Mouse (Mus musculus) hindbrain, embryonic 10.5 days (tissue): ENCODE results near the gene Smyd1. TPM values are rescaled to one million over a fixed set of nuclear protein-coding genes. Genes with fewer than 3 reads are reported as not detected.
"Not testable (repeated sequence)": the region's sequence is repeated elsewhere in the genome, so short reads cannot be mapped to it uniquely, and the experiment has no call there.

ENCODE experiments used
- DNase-seq: peaks from one replicate; pipeline ENCODE4 v3.0.0-alpha.2; 2017; ENCODE audit warnings: low spot score
- H3K27ac ChIP-seq: fragments of 300-500 bp; sonication (generic); 2 replicates; pipeline ENCODE4 v1.5.1; 2016; ENCODE audit warnings: mild to moderate bottlenecking, moderate library complexity
- H3K27me3 ChIP-seq: fragments of 300-500 bp; sonication (generic); 2 replicates; pipeline ENCODE4 v1.6.1; 2016; ENCODE audit warnings: mild to moderate bottlenecking; ENCODE audit not compliant: poor library complexity, insufficient read depth, severe bottlenecking
- H3K36me3 ChIP-seq: fragments of 300-500 bp; sonication (generic); 2 replicates; pipeline ENCODE4 v1.6.1; 2016; ENCODE audit warnings: mild to moderate bottlenecking, moderate library complexity
- H3K4me1 ChIP-seq: fragments of 300-500 bp; sonication (generic); replicated peaks from 2 replicates; pipeline ENCODE4 v1.6.1; 2016; ENCODE audit warnings: mild to moderate bottlenecking
- H3K4me3 ChIP-seq: fragments of 300-500 bp; sonication (generic); 2 replicates; pipeline ENCODE4 v1.5.1; 2016; ENCODE audit warnings: mild to moderate bottlenecking, moderate library complexity
- H3K9me3 ChIP-seq: fragments of 300-500 bp; sonication (generic); 2 replicates; pipeline ENCODE4 v1.6.1; 2016; ENCODE audit warnings: mild to moderate bottlenecking, moderate library complexity
- WGBS: fragments of 180-500 bp; shearing (Covaris S2); methylation state at CpG from one replicate; pipeline ENCODE4 v1.1.7; 2016; 5-methylcytosine and 5-hydroxymethylcytosine counted together
- polyA plus RNA-seq: library from polyadenylated mRNA; unstranded; fragments of >200 nt; fragmentation: Nextera tagmentation; extraction: Ambion mirVana; gene quantifications from 2 replicates; pipeline ENCODE4 v1.2.1, GENCODE M21; 2016

Smyd1 gene
- polyA plus RNA-seq, 1 experiment from 2014 or later = 0.14 TPM

GRCm38 (mm10) chr6:71268929-71269685, 52.9 kb downstream of the Smyd1 start:
- Histone ChIP-seq H3K36me3 (no peaks in the 10 kb centered on the region), H3K4me3 (no peak overlapping the region), H3K27ac (no peak overlapping the region), H3K27me3 (no peaks in the 10 kb centered on the region), H3K4me1 (peaks cover 15% of the 10 kb centered on the region), H3K9me3 (no peaks in the 10 kb centered on the region)
- WGBS = 59% methylated on average over 7 of the region's 7 CpGs
- DNase-seq = no peak

DNA sequence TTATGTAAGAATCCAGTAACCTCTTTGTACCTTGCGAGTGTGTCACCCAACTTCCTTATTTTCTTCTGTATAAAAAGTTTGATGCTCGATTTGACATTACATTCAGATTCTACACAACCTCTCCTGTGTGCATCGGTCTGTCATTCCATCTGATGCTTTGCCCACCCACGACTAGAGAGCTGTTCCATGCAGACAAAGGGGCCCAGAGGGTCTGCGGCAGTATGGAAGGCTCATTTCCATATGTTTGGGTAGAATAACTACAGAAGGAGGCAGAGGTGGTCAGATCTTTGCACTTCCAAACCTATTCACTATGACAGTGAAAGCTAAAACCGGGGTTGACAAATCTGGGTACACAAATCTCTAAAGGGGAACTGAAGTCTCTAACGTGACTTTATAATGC, 54.4 kb downstream of the Smyd1 start:
- DNase-seq, H3K4me3 ChIP-seq, H3K36me3 ChIP-seq, H3K27me3 ChIP-seq, H3K27ac ChIP-seq, H3K9me3 ChIP-seq: not testable (repeated sequence)
- WGBS = 79% methylated on average over 7 of the region's 7 CpGs
- H3K4me1 ChIP-seq = peaks cover 11% of the 10 kb centered on the region

DNA sequence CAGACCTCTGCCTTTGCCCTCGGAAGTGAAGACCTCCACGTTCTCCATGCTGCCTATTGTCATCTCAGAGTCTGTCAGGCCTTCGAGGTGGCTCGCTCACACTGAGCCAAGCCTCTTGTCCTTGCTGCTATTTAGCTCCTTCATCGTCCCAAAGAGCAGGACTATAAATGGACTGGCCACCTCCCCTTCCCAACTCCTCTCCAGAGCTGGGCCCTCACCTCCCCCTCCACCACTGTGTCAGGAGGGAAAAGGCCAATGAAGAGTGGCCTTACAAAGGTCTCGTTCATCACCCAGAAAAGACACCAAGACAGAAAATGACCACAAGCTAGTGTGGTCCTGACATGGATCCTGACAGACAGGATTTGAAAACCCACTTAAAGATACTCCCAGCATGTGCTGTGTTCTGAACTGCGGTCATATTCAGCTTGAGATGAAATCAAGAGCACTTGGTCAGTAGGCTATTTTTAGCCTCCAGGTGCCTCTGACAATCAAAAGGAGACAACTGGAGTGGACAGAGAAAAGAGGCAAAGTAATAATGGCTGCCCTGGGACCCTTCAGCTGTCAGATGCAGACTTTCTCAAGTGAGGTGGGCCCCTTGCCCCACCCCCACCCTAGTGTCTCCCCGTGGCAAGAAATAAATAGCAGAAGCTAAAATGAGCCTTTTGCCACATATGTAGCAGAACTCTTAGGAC, 59.7 kb downstream of the Smyd1 start:
- 80% methylated on average over 8 of the region's 8 CpGs for WGBS
- no peaks in the 10 kb centered on the region for H3K36me3 ChIP-seq
- H3K4me3 ChIP-seq = no peak overlapping the region
- H3K27ac ChIP-seq = no peak overlapping the region
- DNase-seq = no peak
- H3K9me3 ChIP-seq = no peaks in the 10 kb centered on the region
- H3K27me3 ChIP-seq = no peaks in the 10 kb centered on the region
- H3K4me1 ChIP-seq = peaks cover 9% of the 10 kb centered on the region; the same call in 1 of the 2 replicates

DNA sequence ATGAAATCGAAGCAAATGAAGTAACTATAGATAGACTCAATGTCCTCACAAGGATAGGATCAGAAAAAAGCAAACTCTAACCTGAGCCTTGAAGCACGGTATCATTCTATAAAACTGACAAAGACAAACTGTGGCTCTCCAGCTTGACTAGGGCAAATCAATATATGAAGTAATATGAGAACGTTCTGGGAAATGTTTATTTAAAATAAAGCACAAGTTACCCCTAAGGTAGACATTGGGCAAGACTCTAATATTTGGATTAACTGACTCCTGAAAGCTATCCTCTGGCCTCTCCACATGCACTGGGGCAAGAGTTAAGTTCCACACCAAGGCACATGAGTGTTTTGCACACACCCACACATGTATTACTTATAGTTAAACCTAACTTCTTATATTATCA, 61.0 kb downstream of the Smyd1 start:
- no peaks in the 10 kb centered on the region for H3K27me3 ChIP-seq
- no peaks in the 10 kb centered on the region for H3K36me3 ChIP-seq
- no peak overlapping the region for H3K27ac ChIP-seq
- no peak for DNase-seq
- WGBS = 85% methylated on average over 3 of the region's 3 CpGs
- peaks cover 9% of the 10 kb centered on the region; the same call in 1 of the 2 replicates for H3K4me1 ChIP-seq
- no peak overlapping the region for H3K4me3 ChIP-seq
- no peaks in the 10 kb centered on the region for H3K9me3 ChIP-seq

DNA sequence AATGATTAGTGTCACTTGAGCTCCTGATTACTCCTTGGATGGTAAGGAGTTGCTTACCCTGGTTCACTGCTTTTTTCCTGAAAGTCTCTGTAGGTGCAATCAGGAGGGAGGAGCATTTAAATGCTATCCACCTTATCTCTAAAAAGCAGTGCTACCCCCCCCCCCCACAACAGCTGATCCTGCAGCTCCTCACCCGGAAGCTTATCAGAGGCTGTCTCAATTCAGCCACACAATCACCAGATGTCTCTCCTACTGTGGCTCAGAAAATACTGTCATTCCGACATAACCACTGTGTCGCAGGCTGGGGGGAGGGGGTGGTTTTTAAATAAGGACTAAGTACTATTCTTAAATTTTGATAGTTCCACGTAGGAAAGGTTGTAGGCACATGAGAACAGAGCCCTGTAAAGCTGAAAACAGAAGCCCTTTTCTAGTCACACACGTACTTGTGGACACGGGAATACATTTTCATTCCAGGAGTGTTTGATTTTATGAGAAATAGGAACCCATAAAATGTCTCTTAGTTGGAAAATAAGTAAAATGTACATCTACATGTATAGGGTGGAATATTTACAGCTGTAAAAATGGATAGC, 61.9 kb downstream of the Smyd1 start:
- Histone ChIP-seq H3K9me3 (no peaks in the 10 kb centered on the region), H3K27me3 (no peaks in the 10 kb centered on the region), H3K36me3 (no peaks in the 10 kb centered on the region), H3K27ac (no peak overlapping the region), H3K4me1 (peaks cover 9% of the 10 kb centered on the region; the same call in 1 of the 2 replicates), H3K4me3 (no peak overlapping the region)
- 66% methylated on average over 6 of the region's 6 CpGs for WGBS
- no peak for DNase-seq

- no peaks in the 10 kb centered on the region for H3K9me3 ChIP-seq
- H3K27ac ChIP-seq = no peak overlapping the region
- 87% methylated on average over 4 of the region's 4 CpGs for WGBS
- no peaks in the 10 kb centered on the region for H3K27me3 ChIP-seq
- peaks cover 9% of the 10 kb centered on the region; the same call in 1 of the 2 replicates for H3K4me1 ChIP-seq
- H3K36me3 ChIP-seq = no peaks in the 10 kb centered on the region
- DNase-seq = no peak
- H3K4me3 ChIP-seq = no peak overlapping the region
These were observed 62.9 kb downstream of the Smyd1 start for GRCm38 (mm10) chr6:71259166-71259565.

DNA sequence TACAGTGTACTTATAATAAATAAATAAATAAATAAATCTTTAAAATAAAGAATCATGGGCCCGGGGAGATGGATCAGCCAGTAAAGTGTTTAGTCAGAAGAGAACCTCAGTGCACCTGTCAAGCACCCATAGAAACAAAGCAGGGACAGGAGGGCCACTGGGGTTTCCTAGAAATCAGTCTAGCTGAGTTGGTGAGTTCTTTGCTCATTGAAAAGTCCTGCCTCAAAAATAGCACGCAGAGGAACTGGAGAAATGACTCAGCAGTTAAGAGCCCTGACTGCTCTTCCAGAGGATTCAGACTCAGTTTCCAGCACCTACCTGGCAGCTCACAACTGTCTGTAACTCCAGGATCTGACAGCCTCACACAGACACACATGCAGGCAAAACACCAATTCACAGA, 63.5 kb downstream of the Smyd1 start:
- 84% methylated on average over 2 of the region's 2 CpGs for WGBS
- H3K27me3 ChIP-seq = no peaks in the 10 kb centered on the region
- H3K27ac ChIP-seq = no peak overlapping the region
- no peaks in the 10 kb centered on the region for H3K36me3 ChIP-seq
- H3K4me1 ChIP-seq = peaks cover 9% of the 10 kb centered on the region; the same call in 1 of the 2 replicates
- DNase-seq = no peak
- no peaks in the 10 kb centered on the region for H3K9me3 ChIP-seq
- H3K4me3 ChIP-seq = no peak overlapping the region

DNA sequence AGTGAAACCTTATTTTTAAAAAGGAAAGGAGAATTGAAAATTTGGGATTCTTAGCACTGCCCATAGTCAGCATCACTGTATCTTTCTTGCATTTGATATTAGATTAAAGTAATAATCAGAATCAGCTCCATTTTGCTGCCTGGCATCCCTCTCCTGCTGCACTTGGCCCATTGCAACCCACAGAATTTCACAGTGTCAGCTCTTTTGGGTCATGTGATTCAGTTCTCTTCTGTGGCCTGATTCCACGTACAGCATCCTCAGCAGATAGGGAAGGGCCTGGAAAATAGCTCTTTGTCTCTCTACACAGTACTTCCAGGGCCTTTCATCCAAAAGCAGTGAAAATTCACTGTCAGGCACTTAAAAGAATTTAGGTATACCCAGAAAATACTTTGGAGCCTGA, 64.7 kb downstream of the Smyd1 start:
- 60% methylated on average over 1 of the region's 1 CpGs for WGBS
- no peak overlapping the region for H3K27ac ChIP-seq
- H3K4me3 ChIP-seq = no peak overlapping the region
- DNase-seq = no peak
- H3K36me3 ChIP-seq = no peaks in the 10 kb centered on the region
- H3K27me3 ChIP-seq = no peaks in the 10 kb centered on the region
- peaks cover 5% of the 10 kb centered on the region; the same call in 1 of the 2 replicates for H3K4me1 ChIP-seq
- H3K9me3 ChIP-seq = no peaks in the 10 kb centered on the region

DNA sequence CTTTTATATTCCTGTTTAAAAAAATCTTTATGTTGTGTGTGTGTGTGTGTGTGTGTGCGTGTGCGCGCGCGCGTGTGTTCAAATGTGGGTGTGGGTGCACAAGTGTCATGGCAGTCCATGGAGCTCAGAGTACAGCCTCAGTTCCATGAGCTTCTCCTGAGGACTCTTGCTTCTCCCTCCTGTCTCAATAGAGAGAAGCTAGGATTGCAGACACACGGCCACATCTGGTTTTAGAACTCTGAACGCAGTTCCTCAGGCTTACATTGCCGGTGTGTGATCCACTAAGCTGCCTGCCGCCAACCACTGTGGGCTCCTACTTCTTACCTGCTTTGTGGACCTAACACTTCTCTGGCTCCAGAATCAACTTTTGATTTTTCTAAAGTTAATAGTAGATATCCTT, 65.9 kb downstream of the Smyd1 start:
- 95% methylated on average over 10 of the region's 10 CpGs for WGBS
- no peak overlapping the region for H3K27ac ChIP-seq
- no peak for DNase-seq
- no peaks in the 10 kb centered on the region for H3K27me3 ChIP-seq
- no peaks in the 10 kb centered on the region for H3K9me3 ChIP-seq
- no peaks in the 10 kb centered on the region for H3K4me1 ChIP-seq
- no peaks in the 10 kb centered on the region for H3K36me3 ChIP-seq
- no peak overlapping the region for H3K4me3 ChIP-seq

DNA sequence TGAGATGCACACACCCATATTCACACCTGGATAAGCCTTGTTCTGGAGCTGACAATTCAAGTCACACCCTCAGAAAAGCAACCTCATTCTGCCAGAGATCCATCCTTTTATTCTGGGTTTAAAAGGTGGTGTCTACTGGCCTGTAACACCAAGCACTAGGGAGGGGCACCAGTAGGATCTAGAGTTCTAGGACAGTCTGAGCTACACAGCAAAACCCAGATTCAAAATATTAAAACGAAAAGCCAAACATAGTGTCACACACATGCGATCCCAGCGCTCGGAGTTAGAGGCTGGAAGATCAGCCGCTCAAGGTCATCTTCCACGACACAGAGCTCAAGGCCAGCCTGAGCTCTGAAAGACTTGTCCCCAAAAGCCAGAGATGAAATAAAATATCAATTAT, 67.6 kb downstream of the Smyd1 start:
- DNase-seq = no peak
- Histone ChIP-seq H3K4me3 (no peak overlapping the region), H3K4me1 (no peaks in the 10 kb centered on the region), H3K9me3 (no peaks in the 10 kb centered on the region), H3K27me3 (no peaks in the 10 kb centered on the region), H3K36me3 (no peaks in the 10 kb centered on the region), H3K27ac (no peak overlapping the region)
- WGBS = 96% methylated on average over 6 of the region's 6 CpGs

- Histone ChIP-seq H3K4me1 (no peaks in the 10 kb centered on the region), H3K27ac (no peak overlapping the region), H3K4me3 (no peak overlapping the region), H3K36me3 (no peaks in the 10 kb centered on the region), H3K9me3 (no peaks in the 10 kb centered on the region), H3K27me3 (no peaks in the 10 kb centered on the region)
- 85% methylated on average over 8 of the region's 8 CpGs for WGBS
- no peak for DNase-seq
These were observed 71.1 kb downstream of the Smyd1 start for GRCm38 (mm10) chr6:71250951-71251350.

GRCm38 (mm10) chr6:71249615-71250014, 72.4 kb downstream of the Smyd1 start:
- no peaks in the 10 kb centered on the region for H3K9me3 ChIP-seq
- no peaks in the 10 kb centered on the region for H3K27me3 ChIP-seq

DNA sequence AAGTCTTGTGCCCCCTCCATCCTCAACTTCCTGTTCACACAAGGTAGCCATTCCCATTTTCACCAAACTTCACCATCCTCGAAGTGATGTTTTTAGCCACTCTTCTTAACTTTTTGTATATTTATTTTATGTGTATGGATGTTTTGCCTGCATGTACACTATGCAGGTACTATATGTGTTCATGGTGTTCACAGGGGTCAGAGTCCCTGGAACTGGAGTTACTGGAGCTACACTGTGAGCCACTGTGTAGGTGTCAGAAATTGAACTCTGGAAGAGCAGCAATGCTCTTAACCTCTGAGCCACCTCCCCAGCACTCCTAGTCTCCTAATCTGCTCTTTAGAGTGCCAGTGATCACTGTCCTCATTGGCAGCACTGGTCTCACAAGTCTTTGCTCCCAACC, 73.6 kb downstream of the Smyd1 start:
- Histone ChIP-seq H3K36me3 (no peaks in the 10 kb centered on the region), H3K4me1 (no peaks in the 10 kb centered on the region), H3K27ac (no peak overlapping the region), H3K9me3 (no peaks in the 10 kb centered on the region), H3K4me3 (no peak overlapping the region), H3K27me3 (no peaks in the 10 kb centered on the region)
- no peak for DNase-seq
- WGBS = 85% methylated on average over 1 of the region's 1 CpGs

More at GRCm38 (mm10) chr6:71249615-71250014, 72.4 kb downstream of the Smyd1 start:
- Histone ChIP-seq H3K27ac (no peak overlapping the region), H3K36me3 (no peaks in the 10 kb centered on the region), H3K4me3 (no peak overlapping the region), H3K4me1 (no peaks in the 10 kb centered on the region)
- 70% methylated on average over 3 of the region's 3 CpGs for WGBS
- no peak for DNase-seq
